Mouse (Mus musculus): ENCODE measurements at regions not wholly inside any gene's neighbourhood (a gene's known extent, or its start where the extent isn't known, plus 50 kb on each side); places are given as distances from the start of the nearest gene placed in this dataset.

GRCm38 (mm10) chr8:103072646-103073045 lies 287.2 kb upstream of the Cdh11 start:
- no peak for TF ChIP-seq CTCF (IDR thresholded peaks at IDR 0.05; ENCODE audit: low read depth, low read length)
- TF ChIP-seq GATA1 (IDR thresholded peaks at IDR 0.05; ENCODE audit: borderline replicate concordance, low read length), result no peak

All from G1E (cell line).